Mouse (Mus musculus): ENCODE measurements at regions not wholly inside any gene's neighbourhood (a gene's known extent, or its start where the extent isn't known, plus 50 kb on each side); places are given as distances from the start of the nearest gene placed in this dataset.
"Not testable (repeated sequence)": the region's sequence is repeated elsewhere in the genome, so short reads cannot be mapped to it uniquely, and the experiment has no call there.

DNA sequence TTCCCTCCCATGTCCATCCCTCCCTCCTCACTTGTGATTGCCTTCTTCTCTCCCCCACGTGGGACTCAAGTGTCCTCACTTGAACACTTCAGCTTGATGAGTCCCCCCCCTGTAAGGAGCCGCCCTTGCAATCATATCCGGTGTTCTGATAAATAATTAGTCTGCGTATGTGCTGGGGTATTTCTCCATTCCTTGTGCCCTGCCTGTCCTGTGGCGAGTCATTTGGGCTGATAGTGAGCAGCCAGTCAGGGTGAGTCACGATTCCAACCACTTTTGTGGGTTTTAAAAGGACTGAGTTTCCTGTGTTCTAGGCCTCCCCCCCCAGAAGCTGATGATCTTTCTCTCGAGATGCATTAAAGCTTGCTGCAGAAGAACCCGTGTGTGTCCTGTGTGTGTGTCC lies 820.9 kb downstream of the Kcnt2 start:
- not testable (repeated sequence) for DNase-seq (ENCODE audit: low read depth, low spot score)

DNA sequence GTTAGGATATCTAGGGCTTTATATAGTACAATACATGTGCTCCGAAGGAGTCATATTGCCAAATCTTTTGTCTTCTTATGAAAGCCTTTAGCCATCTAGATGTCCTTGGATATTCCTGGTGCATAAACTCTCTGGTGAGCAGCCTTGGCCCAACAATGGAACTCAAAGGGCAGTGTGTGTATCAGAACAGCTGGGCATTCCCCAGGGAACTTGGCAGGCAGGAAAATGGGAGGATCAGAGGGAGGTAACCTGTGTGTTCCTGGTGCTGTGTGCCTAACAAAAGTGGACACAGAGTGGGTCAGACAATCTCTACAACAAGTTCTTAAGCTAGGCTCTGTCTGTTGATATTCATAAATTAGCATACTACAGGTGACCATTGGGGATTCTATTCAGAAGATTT lies 851.6 kb downstream of the Kcnt2 start:
- no peak for DNase-seq (ENCODE audit: low read depth, low spot score)

DNA sequence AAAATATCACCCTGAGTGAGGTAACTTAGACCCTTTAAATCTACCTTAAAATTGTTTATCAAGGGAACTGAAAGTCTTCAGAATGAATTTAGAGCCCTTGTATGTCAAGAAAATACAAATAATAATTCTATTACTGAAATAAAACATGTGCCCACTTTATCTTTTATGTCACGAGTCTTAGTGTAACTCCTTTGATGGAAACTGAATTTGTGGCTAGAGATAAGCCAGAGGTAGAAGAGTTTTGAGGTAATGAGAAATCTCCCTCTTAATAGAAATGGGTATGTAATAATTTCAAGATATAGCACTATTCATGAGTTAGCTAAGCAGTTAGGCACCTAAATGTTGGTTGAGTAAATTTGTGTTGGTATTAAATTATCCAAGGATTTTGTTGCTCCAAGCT lies 856.6 kb downstream of the Kcnt2 start:
- DNase-seq (ENCODE audit: low read depth, low spot score): no peak

DNA sequence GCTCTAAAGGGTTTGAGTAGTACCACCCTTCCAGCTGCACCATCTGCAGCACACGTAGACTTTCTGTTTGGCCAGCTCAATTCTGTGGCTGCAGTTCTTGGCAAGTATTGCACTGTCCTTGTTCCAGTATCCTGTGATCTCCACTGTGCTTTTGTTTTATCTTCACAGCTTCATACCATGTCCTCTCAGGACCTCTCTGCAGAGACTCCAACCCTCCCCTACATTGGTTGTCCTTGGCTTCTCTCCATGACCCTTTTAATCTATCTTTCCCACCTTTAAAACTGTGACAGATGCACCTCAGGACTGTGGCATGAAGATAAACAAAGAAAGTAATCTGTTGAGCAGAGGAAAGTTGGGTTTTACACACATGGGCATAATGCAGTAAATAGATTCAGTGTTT lies 858.1 kb downstream of the Kcnt2 start:
- no peak for DNase-seq (ENCODE audit: low read depth, low spot score)

DNA sequence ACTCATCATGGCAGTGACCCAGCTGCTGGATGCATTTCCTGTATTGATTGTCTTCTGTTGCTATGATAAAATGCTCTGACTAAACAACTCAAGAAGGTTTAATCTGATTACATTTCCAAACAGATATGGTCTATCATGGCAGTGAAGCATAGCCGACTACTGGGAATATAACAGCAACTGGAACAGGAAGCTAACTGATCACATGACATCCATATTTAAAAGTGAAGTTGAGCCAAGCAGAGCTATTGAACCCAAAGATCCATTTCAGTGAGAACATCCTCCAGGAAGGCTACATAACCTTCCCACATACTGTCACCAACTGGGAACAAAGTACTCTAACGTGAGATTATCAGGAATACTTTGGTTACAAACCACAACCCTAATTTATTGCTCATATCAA lies 858.7 kb downstream of the Kcnt2 start:
- DNase-seq (ENCODE audit: low read depth, low spot score): no peak

DNA sequence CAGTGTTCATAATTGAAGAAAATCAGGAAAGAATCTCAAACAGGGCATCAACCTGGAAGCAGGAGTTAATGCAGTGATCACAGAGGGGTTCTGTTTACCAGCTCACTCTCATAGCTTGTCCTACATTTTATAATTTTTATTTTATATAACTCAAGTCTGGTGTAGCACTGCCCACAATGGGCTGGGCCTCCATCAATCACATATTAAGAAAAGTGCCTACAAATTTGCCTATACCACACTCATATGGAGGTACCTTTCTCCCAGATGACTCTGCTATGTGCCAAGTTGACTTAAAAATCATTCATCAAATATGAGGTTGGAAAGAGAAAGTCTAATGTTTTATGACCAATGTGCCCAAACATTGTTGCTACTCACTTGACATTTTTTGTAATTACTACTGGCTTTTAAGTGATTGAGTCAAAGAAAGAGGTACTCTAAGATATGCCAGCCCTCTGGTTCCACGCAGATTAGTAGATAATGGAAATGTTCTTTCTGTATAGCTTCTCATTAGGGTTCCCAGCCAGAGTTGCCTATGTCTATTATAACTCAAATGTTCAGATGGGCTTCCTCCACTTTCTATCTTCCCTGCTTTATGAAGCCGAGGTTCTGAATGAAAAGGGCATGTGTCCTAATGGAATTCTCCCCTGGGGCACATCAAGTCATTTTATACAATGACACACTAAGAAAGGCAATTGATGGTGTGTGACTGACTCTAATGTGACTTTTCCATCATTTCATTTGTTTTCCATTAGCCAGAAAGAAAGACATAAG lies 891.0 kb downstream of the Kcnt2 start:
- DNase-seq (ENCODE audit: low read depth, low spot score): no peak

DNA sequence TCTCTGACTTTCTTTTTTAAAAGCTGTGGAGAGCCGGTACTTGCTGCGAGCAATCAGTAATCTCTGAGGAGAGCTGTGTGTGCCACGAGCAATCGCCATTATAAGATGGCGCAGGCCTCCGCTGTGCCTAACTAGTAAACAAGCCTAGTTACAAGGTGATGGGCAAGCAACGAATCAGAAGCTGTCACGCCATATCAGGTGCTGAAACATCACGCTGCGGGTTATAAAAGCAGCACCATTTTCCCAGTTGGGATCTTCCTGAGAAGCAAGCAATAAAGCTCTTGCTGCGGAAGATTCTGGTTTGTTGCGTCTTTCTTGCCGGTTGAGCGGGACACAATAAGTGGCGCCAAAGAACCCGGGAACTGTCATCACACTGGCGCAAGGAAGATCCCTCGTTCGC lies 894.2 kb downstream of the Kcnt2 start:
- DNase-seq (ENCODE audit: low read depth, low spot score): peak; percentile 9

DNA sequence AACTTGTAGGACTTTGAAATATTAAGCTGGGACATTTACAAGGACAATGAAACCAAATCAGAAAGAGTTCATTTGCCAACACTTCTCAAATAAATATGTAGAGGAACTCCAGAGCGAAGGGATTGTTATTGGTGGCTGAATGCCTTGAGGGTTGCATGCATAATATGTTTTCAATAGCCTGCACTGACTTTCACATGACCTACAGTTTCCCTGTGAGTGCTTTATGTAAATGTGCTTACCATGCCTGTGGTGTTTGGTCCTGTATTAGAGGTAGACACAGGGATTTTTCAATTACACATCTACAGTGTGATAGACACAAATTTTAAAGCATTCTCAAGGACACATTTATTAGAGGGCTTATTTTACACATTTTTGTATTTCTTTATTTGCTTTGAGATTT lies 899.8 kb downstream of the Kcnt2 start:
- peak; percentile 5 for DNase-seq (ENCODE audit: low read depth, low spot score)

DNA sequence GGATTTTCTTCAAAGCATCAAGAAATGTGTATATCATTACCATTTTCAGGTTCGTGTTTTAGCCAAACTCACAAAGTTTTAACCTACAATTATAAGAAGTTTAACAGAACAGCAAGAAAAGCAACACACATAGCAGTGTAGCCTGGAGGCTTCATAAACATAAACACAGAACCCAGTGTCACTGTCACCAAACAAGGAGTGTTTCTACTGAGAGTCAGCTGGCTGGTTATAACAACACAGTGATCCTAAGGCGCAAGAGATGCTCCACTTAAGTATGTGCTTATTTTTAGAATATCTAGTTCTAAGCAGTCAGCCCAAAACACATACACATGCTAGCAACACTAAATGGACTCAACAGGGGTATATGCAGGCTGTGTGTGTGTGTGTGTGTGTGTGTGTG lies 903.9 kb downstream of the Kcnt2 start:
- no peak for DNase-seq (ENCODE audit: low read depth, low spot score)

DNA sequence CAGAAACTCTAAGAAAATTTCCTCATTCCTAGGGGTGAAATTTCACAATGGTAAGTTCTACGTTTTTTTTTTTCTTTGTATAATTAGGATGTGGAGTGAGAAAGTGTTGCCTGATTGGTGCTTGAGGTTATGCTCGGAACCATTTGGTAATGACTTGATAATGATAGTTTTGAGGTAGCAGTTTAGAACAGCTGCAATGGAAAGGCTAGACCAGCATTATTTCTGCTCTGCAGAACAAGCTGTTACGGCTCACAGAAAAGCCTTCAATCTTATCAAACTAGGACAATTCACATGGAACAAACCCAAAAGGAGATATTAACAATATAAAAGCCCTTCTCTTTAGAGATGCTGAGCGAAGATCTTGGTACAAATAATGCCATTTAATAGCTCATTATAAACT lies 908.6 kb downstream of the Kcnt2 start:
- DNase-seq (ENCODE audit: low read depth, low spot score): no peak

DNA sequence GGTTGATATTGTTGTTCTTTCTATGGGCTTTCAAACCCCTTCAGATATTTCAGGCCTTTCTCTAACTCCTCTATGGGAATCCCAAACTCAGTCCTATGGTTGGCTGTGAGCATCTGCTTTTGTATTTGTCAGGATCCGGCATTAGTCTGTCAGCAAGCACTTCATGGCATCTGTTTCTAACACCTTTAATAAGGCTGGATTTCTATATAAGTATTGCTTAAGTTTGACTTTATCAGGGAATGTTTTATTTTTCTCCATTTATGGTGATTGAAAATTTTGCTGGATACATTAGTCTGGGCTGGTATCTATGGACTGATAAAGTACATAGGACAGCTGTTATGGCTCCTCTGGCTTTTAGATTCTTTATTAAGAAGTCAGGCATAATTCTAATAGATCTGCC lies 915.8 kb downstream of the Kcnt2 start:
- no peak for DNase-seq (ENCODE audit: low read depth, low spot score)
